Mouse (Mus musculus) Muller cell, postnatal 12 days (primary cell): ENCODE measurements around the gene Polr2l.

Experiments
- DNase-seq: peaks from one replicate; pipeline ENCODE4 v3.0.0-alpha.2; 2015; ENCODE audit errors: inconsistent ontology term

Gene Polr2l

DNA sequence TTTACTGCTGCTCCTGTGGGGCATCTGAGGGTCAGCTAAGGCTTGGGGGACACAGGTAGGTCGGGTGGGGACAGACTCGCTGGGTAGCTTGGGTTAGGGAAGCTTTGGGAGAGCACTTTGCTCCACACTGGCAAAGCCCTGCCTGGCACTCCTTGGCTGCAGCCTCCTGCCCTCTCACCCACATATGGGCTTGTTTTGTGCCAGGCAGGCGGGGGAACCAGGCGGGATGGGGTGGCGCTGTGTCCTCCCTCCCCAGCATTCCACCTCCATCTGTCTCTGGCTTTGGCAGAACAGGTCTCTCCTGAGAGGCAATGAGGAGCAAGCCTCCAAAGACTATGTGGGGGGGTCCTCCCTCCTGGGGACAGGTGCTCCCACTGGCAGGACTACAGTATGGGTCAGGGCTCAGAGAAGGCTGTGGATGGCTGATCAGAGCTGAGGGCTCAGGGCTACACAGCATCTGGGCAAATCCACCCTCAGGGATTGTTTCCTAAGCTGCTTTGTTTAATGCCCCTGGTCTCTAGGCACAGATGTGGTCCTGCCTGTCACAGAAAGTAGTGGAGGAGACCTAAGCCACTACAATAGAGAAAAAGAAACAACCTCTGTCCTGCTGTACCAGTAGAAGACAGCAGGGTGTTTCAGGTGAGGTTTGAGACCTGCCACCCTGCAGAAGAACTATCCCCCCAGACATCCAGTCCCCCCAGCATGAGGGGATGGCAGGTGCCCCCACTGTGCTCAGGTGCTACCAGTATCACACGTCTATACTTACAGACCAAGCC is 42.0 kb downstream of the Polr2l start:
- DNase-seq: no peak

DNA sequence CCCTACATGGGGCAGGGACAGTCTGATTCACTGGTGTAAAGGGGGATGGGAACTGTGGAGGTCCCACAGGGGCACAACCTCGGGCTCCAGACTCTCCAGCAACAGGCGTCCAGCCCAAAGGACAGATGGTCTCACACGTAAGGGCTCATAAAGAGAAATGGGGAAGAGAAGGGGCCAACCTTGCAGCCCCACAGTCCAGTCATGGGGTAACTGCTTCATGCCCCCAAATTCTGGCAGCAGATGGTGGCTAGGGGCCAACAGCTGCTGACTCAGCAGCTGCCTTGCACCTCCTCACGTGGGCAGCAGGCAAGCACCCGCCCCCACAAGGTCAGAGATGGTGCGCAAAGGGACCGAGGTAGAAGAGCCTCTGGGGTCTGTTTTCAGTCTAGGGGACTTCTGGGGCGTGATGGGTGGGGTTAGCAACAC is 42.7 kb downstream of the Polr2l start:
- no peak for DNase-seq

DNA sequence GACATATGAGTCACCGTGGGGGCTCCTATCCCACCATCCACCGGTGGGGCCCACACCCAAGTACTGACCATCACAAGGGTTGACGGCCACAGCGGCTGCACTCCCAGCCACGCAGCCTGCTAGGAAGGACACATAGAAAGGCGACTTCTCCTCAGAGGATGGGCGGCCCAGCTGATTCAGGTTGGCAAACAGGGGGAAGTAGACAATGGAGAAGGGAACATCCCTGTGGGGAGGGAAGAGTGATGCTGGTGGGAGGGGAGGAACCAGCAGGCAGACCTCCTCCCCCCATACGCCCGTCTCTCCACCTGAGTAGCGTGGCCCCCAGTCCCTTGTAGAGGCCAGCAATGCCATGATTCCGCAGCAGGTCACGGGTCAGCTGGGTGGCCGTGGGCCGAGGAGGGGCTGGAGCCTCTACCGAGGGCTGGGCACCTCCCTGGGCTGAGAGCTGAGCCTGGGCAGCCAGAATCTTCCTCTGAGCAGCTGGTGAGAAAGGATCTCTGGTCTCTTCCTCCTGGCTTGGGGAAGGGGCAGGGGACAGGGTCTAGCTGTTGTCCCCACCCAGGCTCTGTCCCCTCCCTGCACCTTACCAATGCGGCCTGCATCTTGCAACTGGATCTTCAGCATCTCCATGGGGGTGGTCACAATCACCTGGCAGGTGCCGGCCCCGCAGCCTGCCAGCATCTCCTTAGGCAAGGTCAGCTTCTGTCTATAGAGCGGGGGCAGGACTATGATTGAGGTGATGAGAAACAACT is 43.3 kb downstream of the Polr2l start:
- DNase-seq: no peak

DNA sequence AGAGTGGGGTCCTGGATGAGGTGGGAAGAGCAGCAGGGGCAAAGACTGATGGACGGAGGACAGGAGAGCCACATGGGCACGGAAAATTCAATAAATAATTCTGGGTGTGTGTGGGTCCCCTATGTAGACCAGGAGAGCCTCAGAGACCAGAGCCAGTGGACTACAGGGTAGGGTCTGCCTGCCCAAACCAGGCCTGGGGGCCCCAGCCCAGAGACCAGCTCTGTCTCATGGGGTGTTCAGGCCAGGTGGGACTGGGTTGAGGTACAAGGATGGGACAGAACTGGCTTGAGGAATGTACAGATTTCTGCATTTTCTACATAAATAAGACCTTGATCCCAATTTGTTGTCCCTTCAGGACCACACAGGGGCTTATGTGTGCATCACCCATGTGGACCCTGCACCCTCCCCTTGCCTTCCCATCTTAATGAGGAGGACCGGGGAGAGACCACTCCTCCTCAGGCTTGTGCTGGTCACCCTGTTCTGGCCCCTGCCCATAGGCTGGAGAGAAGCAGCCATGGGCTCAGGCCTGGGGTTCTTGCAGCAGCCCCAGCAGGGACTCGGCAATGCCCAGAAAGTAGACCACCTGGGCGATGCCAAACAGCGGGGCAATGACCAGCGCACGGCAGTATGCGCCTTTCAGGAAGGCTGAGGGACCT is 44.2 kb downstream of the Polr2l start:
- DNase-seq: no peak

DNA sequence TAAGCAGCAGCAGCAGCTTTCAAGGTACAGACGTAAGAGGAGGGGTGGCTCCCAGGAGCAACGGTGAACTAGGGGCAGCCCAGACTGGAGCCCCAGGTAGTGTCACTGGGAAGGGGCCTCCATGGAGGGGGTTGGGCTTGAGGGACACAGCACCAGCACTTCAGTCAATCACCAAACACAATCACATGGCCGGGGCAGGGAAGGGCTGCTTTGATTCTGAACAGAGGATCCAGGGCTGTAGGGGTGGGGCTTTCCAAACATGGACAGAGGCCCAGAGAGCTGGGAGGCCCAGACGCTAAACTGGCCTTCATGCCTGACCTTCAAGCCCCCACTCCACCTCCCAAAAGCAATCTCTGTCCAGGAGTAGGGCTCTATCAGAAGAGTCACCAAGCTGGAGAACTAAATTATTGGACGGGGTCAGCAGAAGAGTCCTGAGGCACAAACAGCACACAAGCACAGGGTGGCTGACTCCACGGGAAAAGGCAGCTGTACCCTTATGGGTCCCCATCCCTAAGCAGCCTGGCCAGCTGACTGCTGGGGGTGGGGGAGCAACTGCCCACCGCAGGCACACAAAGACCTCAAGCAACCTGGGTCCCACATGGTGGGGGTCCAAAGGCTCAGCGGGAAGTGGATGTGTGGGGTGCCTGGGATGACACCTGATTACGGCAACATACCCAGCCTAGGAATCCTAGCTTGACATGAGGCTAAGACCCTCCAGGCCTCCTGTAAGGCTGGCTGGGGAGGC is 44.9 kb downstream of the Polr2l start:
- DNase-seq: no peak

DNA sequence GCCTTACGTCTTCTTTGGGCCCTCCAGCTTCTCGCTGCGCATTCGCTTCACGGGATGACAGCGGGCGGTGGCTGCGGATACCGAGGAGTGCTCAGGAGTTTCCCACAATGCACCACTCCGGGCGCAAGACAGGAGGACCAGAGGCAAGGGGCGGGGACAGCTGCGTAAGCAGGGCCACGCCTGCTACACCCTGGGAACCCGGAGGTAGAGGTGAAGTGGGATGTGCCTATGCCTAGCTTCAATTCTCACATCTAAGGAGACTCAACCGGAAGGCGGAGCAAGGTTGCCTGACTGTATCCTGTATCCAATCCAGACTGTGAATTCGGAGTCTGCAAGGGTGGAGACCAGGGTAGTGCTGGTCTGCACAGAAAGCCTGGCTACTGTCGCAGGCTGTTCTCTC is 45.6 kb downstream of the Polr2l start, which contains the start of gene Cend1:
Cend1 (minus strand) TSS at position 182 of the 400 bp plus-strand sequence.
- peak; percentile 75 for DNase-seq

DNA sequence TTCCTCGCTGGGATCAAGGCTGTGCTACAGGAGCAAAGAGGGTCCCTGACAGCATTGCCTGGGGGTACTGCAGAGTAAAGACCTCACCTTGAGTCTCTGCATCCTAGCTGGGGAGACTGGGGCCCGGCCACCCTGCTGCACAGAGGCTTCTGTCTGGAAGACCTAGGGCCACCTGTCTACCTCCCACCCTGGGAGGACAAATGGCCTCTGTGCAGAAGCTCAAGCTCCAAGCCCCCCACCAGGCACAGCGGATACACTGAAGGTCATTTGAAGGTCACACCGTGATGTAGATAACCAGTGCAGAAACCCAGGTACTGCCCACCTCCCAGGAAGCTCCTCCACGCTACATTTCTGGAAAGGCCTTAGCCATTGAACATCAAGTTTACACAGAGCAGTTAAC is 46.2 kb downstream of the Polr2l start:
- no peak for DNase-seq

DNA sequence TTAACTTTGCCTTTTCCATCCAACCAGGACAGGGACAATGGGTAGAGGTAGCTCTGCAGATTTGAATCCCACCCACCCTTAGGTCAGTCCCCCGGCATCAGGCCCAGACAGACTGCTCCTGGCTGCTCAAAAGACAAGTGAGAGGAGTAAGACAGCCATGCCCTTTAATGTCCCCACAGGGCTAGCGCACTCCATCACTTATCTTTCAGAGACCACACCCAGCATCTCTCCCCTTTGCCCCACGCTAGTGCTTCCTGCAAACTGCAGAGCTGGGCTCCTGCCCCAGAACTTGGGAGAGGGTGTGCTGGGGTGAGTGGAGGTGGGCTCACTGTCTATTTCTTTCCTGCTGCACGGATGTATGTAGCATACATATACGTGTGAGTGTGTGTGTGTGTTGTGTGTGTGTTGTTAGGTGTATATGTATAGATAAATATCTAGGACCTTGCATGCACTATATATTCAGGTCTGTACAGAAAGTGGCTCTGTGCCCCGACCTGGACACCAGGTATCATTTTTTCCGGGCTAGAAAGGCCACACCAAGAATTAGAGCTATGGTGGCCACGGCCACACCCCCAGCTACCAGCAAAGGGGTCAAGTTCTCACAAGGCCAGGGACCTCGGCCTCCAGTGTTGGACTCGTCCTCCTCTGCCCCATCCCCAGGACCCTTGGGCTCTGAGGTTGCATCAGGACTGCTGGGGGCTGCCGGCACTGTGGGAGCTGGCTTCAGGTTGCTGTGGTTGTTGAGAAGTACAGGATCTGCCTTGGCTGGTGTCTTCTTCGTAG is 47.8 kb downstream of the Polr2l start:
- DNase-seq: no peak

DNA sequence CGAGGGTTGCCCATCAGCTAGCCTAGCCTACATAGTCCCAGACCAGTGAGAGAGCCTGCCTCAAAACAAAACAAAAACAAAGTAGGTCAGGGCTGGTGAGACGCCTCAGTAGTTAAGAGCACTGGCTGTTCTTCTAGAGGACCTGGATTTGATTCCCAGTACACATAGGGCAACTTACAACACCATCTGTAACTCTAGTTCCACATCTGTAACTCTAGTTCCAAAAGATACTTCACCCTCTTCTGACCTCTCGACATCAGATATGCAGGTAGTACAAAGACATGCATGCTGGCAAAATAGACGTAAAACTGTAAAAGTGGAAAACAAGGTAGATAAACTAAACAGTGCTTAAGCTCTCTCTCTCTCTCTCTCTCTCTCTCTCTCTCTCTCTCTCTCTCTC is 51.1 kb downstream of the Polr2l start:
- no peak for DNase-seq
